Mouse (Mus musculus) left cerebral cortex, adult 2 months (tissue): ENCODE measurements at regions not wholly inside any gene's neighbourhood (a gene's known extent, or its start where the extent isn't known, plus 50 kb on each side); places are given as distances from the start of the nearest gene placed in this dataset.
A peak's percentile ranks its signal among the peaks of the same experiment; 100 is the strongest.

Source experiments
- DNase-seq, 2 experiments: peaks; one replicate each; pipeline ENCODE4 v3.0.0; 2021 to 2022; ENCODE audit warnings: low spot score in 2 of 2, mixed read lengths in 1 of 2; ENCODE audit errors: extremely low spot score in 1 of 2
- H3K27ac ChIP-seq: fragments of 200-600 bp; 2 replicates; pipeline ENCODE4 v1.8.1; 2022
- H3K4me3 ChIP-seq: fragments of 200-600 bp; 2 replicates; pipeline ENCODE4 v1.8.1; 2022
- CTCF ChIP-seq: fragments of 200-600 bp; IDR thresholded peaks from 2 replicates; pipeline ENCODE4 v1.8.1; 2022; ENCODE audit warnings: antibody characterized with exemption, mild to moderate bottlenecking, moderate library complexity
- intact Hi-C: fragments of 180-260 bp; cut with DNase I; formaldehyde crosslinking; loops from one replicate; pipeline ENCODE4 v1.15.1; 2025

DNA sequence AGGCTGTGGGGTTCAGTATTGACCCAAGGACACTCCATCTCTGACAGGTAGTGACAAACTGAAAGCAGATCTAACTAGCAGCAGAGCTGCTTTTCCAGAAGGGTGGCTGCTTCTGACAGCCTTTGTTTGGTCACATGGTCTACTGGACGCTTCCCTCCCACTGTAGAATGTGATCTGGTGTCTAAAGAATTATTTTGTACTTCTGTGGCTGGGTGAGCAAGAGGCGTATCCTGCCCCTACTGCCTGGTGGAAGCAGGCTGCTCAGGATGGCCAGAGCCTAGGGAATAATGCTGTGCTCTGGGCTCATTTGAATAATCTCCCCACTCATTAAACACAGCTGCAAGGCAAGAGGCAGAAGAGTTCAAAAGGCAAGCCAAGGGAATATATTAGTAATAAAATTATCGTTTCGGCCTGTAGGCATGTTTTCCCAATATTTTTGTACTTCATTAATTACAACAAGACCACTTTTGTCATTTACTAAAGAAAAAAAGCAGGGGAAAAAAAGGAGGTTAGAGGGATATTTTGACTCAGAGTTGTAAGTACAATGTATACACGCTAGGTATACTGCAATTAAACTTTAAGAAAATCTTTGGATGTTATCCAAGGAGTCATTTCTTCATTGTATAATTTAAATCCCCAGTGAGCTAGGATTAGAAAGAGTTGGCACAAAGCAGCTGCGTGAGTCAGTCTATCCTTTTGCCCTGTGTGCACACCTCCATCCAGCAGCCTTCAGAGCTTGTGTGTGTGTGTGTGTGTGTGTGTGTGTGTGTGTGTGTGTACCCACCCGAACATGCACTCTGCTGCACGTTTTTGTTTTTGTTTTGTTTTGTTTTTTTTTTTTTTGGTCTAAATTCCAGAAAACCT lies 504.3 kb upstream of the Tmpo start:
- no peak for DNase-seq
- intact Hi-C loops = no loop called here
- no peak overlapping the region for H3K4me3 ChIP-seq
- H3K27ac ChIP-seq = no peak overlapping the region
- no peak for TF ChIP-seq CTCF

- TF ChIP-seq CTCF = no peak
- Histone ChIP-seq H3K27ac (no peak overlapping the region), H3K4me3 (no peak overlapping the region)
- intact Hi-C loops = no loop called here
- DNase-seq = no peak
These were observed 498.5 kb upstream of the Tmpo start for GRCm38 (mm10) chr10:91679641-91680040.

DNA sequence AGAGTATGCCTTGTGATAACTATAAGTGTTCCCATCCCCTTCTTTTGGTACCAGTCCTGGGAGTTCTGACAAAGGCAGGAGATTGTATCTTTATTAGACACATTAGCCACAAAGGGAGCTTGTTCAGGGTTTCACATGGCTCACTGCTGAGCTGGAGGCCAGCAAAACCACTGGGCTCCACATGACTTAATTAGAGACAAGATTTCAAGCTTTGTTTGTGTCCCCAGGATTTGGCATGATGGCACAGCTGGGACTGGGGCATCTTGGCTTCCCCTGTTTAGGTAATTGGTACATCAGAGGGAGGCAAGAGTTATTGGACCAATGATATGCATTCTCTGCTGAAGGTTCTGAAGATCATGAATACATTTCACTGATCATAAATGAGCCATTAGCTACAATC lies 456.8 kb upstream of the Tmpo start:
- TF ChIP-seq CTCF = no peak
- no peak for DNase-seq
- intact Hi-C loops = no loop called here
- H3K27ac ChIP-seq = no peak overlapping the region
- H3K4me3 ChIP-seq = no peak overlapping the region

- DNase-seq = no peak
- intact Hi-C loops = no loop called here
- no peak overlapping the region for H3K27ac ChIP-seq
These were observed 447.6 kb upstream of the Tmpo start for GRCm38 (mm10) chr10:91628672-91629071.

DNA sequence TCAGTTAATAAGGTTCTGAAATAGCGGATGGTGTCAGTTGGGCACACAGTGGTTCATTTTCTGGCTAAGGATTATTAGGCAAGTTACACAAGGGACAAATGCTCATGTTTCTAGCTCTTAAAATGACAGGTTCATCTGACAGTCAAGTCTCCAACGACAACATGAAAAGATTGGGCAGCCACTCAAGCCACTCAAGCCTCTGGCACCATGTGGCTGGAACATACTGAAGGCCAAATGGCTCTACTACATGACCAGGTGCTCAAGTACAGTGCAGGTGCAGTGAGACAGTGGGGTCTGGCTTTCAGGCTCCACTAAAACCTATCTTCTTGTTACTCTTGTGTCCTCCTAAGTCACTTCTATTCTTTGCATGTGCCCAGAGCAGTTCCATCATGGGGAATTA lies 441.2 kb upstream of the Tmpo start:
- TF ChIP-seq CTCF = no peak
- Histone ChIP-seq H3K27ac (no peak overlapping the region), H3K4me3 (no peak overlapping the region)
- DNase-seq = no peak
- intact Hi-C loops = no loop called here

More at GRCm38 (mm10) chr10:91628672-91629071, 447.6 kb upstream of the Tmpo start:
- H3K4me3 ChIP-seq = no peak overlapping the region
- TF ChIP-seq CTCF = no peak

- no peak for DNase-seq
- no peak overlapping the region for H3K4me3 ChIP-seq
- intact Hi-C loops = no loop called here
- no peak overlapping the region for H3K27ac ChIP-seq
- no peak for TF ChIP-seq CTCF
These were observed 432.8 kb upstream of the Tmpo start for GRCm38 (mm10) chr10:91613794-91614479.

DNA sequence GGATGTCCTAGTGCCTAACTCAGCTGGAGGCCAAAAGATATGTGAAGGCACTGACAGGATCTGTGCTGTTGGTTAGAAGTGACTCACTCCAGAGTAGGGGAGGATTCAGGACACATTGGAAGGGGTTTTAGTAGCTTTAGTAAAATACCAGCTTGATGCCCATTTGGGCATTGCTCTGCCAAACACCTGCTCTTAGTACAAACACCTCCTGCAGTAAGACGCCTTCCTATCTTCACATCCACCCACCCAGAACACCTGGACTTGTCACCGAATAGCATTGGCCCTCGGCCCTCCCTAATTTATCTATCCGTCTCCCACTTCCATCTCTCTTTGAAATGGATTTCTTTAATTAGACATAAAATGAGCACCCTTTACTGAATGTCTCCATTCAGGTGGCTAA lies 430.9 kb upstream of the Tmpo start:
- intact Hi-C loops = no loop called here
- peak; percentile 9 to 25 for DNase-seq
- no peak for TF ChIP-seq CTCF
- H3K4me3 ChIP-seq = no peak overlapping the region
- no peak overlapping the region for H3K27ac ChIP-seq

DNA sequence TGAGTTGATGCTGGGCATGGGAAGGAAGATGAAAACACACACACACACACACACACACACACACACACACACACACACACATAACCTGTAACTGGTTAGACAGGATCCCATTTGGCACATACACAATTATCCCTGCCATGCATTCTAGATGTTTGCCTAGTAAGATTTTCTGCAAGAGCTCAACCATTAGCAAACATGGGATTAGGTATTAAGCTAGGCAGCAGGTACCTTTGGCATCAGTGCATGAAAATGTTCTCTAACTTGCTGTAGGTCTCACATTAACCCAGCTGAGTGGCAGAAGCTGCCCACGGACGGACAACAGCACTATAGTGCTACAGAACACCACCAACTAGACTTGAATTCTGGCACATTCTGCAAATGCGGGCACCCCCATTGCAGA lies 413.8 kb upstream of the Tmpo start:
- H3K4me3 ChIP-seq = no peak overlapping the region
- DNase-seq = no peak
- TF ChIP-seq CTCF = no peak
- intact Hi-C loops = no loop called here
- no peak overlapping the region for H3K27ac ChIP-seq

GRCm38 (mm10) chr10:91593378-91593777 lies 412.3 kb upstream of the Tmpo start:
- TF ChIP-seq CTCF = no peak
- no peak for DNase-seq
- intact Hi-C loops = no loop called here
- H3K4me3 ChIP-seq = no peak overlapping the region
- H3K27ac ChIP-seq = no peak overlapping the region

DNA sequence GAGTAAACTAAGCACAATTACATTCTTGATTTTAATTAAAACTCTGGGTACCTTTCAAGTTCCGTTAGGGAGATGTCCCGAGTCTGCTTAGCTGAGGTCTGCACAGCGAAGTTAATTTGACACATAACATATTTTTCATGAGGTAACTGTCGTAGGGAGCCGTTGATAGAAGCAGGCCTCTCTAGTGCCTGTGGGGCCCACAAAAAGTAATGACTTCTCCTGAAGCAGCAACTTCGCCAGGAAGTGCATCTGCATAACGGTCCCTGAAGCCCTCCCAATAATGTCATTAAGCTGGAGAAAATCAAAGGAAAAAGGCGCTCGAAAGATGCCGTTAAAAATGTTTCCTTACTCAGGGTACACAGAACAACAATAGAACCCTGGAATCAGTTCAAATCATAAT lies 410.7 kb upstream of the Tmpo start:
- no peak for DNase-seq
- H3K27ac ChIP-seq = no peak overlapping the region
- no peak overlapping the region for H3K4me3 ChIP-seq
- intact Hi-C loops = no loop called here
- TF ChIP-seq CTCF = no peak

- no peak for TF ChIP-seq CTCF
- Histone ChIP-seq H3K27ac (no peak overlapping the region), H3K4me3 (no peak overlapping the region)
- DNase-seq = no peak
- intact Hi-C loops = no loop called here
These were observed 410.3 kb upstream of the Tmpo start for GRCm38 (mm10) chr10:91591398-91591811.

GRCm38 (mm10) chr10:91583204-91583603 lies 402.1 kb upstream of the Tmpo start:
- Histone ChIP-seq H3K4me3 (no peak overlapping the region), H3K27ac (no peak overlapping the region)
- no peak for DNase-seq
- TF ChIP-seq CTCF = no peak
- intact Hi-C loops = no loop called here
